Mouse (Mus musculus) natural killer cell, adult 2 months (primary cell): ENCODE data around the gene Smcp.

ENCODE experiments used
- DNase-seq, 2 experiments: peaks; one replicate each; pipeline ENCODE4 v3.0.0; 2022; ENCODE audit warnings: low spot score in 2 of 2

The Smcp gene

DNA sequence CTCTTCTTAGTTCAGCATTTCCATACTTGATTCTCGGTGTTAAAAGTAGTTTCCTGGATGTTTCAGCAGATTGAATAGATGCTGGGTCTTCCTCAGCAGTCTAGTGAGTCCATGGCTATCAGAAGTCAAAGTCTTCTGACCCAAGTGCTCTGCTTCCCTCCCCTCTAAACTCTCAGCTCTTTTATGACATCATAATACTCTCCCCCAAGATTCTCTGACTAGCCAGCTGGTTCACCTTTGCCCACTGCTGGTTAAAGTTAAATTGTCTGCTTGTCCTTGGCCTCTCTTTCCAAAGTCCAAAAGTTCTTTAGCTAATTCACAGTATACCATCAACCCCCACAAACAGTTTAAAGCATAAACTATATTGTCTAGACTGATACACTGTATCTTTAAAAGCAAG is at the start of gene Smcp:
TSS of gene Smcp (minus strand) at position 140 of the 400 bp plus-strand sequence.
- no peak for DNase-seq

DNA sequence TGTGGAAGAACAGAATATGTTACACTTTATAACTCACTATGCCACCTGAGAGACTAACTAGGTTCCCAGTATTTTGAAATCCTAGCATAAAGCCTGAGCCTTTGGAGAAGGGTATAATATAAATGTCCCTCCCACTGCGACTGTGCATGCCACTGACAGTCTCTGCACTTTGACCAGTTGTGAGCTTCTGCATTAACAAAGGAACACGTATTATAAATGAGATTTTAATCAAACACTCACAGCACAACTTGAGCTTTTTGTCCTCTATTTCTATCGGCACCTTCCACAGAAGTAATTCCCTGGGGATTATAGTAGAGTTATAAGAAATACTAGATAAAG is 49.8 kb upstream of the Smcp start:
- DNase-seq, result no peak

GRCm38 (mm10) chr3:92637745-92638652 is 49.2 kb upstream of the Smcp start:
- DNase-seq, result no peak

- no peak for DNase-seq
These were observed 32.8 kb upstream of the Smcp start, which contains the start of gene Lce6a for GRCm38 (mm10) chr3:92621560-92621959. Gene Lce6a, minus strand, starts transcription at chr3:92621660.

DNA sequence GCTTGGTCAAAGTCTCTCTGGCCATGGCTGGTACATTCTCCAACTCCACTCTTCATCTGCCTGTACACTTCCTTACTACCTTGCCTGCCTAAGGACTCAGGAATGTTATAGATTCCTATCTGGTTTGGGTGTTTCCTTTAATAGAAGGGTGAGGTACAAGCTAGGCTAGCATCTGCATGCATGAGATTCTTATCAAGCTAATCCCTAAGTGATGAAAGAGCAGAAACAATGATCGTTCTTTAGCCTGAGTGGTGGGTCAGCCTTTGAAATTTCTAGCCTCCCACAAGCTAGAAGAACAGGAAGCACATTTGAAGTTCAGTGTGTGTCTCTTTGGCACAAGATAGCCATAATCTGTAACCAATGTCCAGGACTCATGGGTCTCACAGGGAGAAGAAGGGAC is 21.0 kb upstream of the Smcp start:
- no peak for DNase-seq

DNA sequence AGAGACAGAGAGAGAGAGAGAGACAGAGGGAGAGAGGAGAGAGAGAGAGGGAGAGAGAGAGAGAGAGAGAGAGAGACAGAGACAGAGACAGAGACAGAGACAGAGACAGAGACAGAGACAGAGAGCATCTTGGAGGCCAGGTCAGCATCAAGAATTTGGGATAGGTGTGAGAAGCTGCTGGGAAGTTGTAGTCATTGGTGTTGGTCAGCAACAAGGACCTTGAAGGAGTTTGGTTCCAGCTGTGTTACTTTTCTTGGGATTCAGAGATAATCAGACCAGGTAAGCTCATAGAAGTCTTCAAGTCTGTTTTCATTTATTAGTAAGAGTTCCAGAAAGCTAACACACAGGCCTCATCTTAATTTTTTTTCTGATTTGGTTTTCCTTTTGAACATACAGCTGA is 18.6 kb upstream of the Smcp start, which contains the start of gene 2210017I01Rik:
TSS of gene 2210017I01Rik (minus strand) at position 101 of the 400 bp plus-strand sequence.
- DNase-seq, result no peak

- no peak for DNase-seq
These were observed 13.4 kb upstream of the Smcp start for GRCm38 (mm10) chr3:92602169-92602568.

GRCm38 (mm10) chr3:92600456-92600855 is 11.7 kb upstream of the Smcp start:
- no peak for DNase-seq

DNA sequence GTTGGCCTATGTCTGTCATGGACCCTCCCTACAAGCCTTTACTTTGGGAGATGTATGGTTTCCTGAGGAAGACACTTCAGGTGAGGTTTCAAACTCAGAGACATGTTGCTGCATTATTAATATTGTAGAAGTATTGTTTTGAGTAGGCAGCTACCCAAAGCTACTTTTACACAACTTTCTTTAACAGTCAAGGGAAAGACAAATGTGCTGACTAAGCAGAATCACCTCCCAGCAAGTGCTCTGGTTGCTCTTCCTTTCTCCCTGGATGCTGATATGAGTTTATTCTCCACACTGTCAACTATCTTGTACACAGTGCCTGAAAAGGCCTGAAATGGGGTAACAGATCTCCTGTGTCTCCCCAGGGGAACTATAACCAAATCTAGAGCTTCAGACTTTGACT is 11.2 kb upstream of the Smcp start:
- no peak for DNase-seq

DNA sequence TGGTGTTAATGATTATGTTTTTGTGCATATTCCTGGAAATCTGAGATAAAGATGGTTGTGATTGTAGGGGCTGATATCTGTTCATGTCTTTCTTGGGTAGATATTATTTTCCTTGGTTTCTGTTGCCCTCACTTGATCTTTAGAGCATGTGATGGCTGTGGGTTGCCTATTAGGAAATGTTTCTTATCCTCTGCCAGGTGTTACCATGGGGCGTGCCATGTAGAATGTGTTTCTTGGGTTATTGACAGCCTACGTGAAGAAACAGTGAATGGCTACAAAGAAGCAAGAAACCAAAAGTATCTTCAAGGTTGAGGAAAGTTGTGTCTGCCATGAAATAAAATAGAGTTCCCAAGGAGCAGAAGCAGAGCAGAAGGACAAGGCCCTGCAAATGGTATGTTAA is 9.6 kb upstream of the Smcp start:
- DNase-seq, result no peak

DNA sequence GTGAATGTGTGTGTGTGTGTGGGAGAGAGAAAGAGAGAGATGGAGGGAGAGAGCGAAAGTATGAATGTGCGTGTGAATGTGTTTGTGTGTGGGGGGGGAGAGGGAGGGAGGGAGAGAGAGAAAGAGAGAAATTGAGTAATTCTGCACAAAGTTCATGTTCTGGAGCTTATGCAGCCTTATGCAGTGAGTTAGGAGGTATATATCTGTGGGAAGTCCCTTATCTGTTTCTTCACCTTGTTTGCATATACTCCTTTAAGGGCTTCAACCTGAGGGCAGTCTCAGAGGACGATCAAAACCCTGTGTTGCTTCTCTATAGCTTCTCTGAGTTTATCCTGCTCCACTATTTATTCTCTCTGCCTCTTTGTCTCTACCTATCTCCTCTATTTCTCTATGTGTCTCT is 1.6 kb downstream of the Smcp start:
- DNase-seq, result no peak

DNA sequence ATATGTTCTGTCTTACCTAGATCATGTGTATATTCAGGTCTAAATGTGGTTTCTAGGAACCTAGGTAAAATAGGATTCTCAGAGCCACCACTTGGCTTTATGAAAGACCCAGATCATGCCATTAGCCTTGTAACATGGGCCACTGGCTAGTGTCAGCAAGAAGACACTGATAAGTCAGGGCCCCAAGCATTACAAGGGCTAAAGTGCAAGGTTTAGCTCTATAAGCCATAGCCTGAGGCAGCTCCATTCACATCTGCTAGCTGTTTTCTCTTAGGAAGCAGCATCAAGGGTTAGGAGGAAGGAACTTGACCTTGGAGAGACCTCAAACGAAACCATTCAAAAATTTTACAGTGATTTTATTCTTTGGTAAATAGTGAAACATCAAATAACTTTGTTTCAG is 3.7 kb downstream of the Smcp start:
- DNase-seq, result no peak

GRCm38 (mm10) chr3:92583164-92583826 is 5.5 kb downstream of the Smcp start:
- DNase-seq, result no peak

- no peak for DNase-seq
These were observed 9.3 kb downstream of the Smcp start for GRCm38 (mm10) chr3:92579508-92579907.

- no peak for DNase-seq
These were observed 10.0 kb downstream of the Smcp start for GRCm38 (mm10) chr3:92578652-92579413.

DNA sequence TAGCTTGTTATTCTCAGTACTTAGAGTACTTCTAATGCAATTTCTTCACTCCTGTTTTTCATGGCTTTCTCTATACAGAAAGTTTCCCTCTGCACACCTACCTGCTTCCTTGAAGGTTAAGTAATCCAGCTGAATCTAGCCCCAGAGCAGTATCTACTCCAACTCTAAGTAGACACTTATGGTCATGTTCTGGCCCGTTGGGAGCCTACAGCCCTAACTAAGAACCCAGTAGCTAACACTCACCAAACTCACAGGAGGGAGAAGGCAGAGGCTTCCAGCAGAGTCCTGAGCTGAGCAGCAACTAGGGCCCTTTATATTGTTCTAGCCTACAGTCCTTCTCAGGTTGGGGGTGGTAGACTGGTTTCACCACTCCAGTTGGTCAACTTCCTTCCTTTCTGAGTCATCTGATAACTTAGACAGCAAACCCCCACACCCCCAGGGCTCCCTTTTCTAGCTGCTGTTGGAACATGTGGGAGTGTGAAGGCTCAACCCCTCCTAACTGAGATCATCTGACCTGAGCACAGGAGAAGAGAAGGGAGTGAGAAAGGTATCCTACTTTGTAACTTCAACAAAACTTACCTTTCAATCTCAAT is 15.3 kb downstream of the Smcp start, which contains the start of gene Ivl:
TSS of gene Ivl (minus strand) at position 287 of the 593 bp plus-strand sequence.
- DNase-seq, result no peak

DNA sequence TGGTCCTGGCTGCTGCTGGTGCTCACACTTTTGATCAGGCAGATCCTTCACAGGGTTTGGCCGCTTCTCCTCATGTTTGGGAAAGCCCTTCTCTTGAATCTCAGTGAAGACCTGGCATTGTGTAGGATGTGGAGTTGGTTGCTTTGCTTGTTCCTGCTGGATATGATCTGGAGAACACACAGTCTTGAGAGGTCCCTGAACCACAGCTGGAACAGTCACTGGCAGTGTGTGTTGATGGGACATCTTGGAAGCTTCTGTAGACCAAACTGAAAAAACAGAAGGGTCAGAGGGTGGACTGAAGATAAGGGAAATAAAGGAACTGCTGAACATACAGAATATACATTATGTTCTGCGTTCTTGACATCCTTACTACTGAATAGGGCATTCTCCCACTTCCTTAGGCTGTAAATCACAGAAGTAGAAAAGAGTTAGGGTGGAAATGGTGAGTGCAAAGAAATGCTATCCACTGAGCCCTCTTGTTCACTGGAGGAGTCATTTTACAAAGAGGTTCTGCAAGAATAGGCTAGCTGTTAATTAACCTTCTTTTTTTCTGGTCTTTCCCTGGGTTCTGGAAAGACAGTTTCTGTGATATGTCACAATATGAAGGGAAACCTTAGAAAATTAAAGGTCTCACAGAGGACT is 16.2 kb downstream of the Smcp start:
- no peak for DNase-seq

GRCm38 (mm10) chr3:92568752-92569151 is 20.0 kb downstream of the Smcp start:
- DNase-seq, result no peak

DNA sequence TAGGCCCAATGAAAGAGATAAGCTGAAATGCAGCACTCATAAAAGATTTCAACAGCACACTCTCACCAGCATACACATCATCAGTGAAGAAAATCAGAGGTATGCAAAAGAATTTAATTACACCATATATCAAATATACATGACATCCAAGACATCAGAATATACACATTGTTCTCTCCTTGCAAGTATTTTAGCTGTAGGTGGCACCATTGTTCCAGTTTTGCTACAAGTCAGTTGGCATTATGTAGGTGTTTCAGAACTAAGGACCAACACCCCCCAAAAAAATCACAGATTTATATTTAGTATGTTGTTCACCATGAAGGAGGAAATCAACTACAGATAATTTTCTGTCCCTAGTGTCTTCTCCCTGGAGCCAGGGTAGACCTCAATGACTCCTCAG is 23.4 kb downstream of the Smcp start:
- no peak for DNase-seq

DNA sequence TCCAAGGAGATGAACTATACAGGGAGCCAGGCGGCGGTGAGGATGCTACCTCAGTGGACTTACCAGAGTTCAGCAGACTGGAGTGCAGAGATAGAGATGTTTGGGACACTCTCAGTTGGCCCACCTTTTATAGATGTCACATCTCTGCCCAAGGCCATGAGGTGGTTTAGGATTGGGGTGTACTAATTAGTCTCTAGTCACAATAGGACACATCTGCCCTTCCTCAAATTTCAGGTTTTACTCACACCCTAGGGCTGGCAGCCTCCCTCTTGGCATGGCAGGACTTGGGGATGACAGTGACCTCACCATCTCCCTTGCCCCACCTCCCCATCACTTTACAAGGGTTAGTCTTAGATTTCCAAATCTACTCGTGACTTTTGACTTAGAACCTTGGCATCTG is 54.4 kb downstream of the Smcp start, which contains the start of gene 2310046K23Rik:
TSS of gene 2310046K23Rik (minus strand) at position 101 of the 400 bp plus-strand sequence.
- DNase-seq, result no peak
